In genomic region chr19:30295263-30295704, GRCm38 (mm10) we compare ENCODE assay signal across 9 mouse cellular contexts.
A peak's percentile ranks its signal among the peaks of the same experiment; 100 is the strongest.
DNase-seq lines count a peak whose midpoint lies in the region; ATAC-seq lines count a peak whose summit lies in the region.
"Had no signal": no experiment of that assay in that cellular context is flagged by ENCODE, and none has a peak within 500 bp of the region (broad histone marks: within the 10 kb centered on the region; RNA-seq: fewer than 3 reads in every experiment).

No protein-coding gene starts in this region.

- no peaks in the 10 kb centered on the region for H3K36me3 ChIP-seq in heart, embryonic 14.5 days (ENCODE audit: control insufficient read depth, insufficient read depth, low read length)
- H3K36me3 ChIP-seq in hindbrain, embryonic 11.5 days (ENCODE audit: control insufficient read depth, insufficient read depth, low read length), result no peaks in the 10 kb centered on the region
- no peaks in the 10 kb centered on the region for H3K36me3 ChIP-seq in neural tube, embryonic 14.5 days (ENCODE audit: control insufficient read depth, insufficient read depth, low read length)
- H3K36me3 ChIP-seq: liver, embryonic 15.5 days had no signal

- no peak for ATAC-seq in heart, embryonic 14.5 days (ENCODE audit: insufficient number of reproducible peaks, insufficient read depth, low FRiP score, low read depth)
- ATAC-seq in hindbrain, embryonic 11.5 days (ENCODE audit: low FRiP score), result no peak
- ATAC-seq in neural tube, embryonic 14.5 days (ENCODE audit: low read depth), result no peak

- peak overlapping the region; percentile 37; the same call in 1 of the 2 replicates for H3K4me2 ChIP-seq in heart, embryonic 14.5 days (ENCODE audit: low read length)
- H3K4me2 ChIP-seq in hindbrain, embryonic 11.5 days (replicated peaks; ENCODE audit: low read depth, low read length), result no peak overlapping the region
- H3K4me2 ChIP-seq in neural tube, embryonic 14.5 days (ENCODE audit: low read depth, low read length), result peak overlapping the region; percentile 8; the same call in 1 of the 2 replicates
- H3K4me2 ChIP-seq: liver, embryonic 15.5 days had no signal

- H3K4me1 ChIP-seq in heart, embryonic 14.5 days (ENCODE audit: control insufficient read depth in 2 of 2, insufficient read depth in 2 of 2, low read length in 2 of 2), result no peaks in the 10 kb centered on the region
- no peaks in the 10 kb centered on the region for H3K4me1 ChIP-seq in hindbrain, embryonic 11.5 days (replicated peaks; ENCODE audit: control insufficient read depth, insufficient read depth, low read length)
- H3K4me1 ChIP-seq in neural tube, embryonic 14.5 days (ENCODE audit: control insufficient read depth, insufficient read depth, low read length), result no peaks in the 10 kb centered on the region
- H3K4me1 ChIP-seq: liver, embryonic 15.5 days had no signal

- WGBS in heart, embryonic 14.5 days, result 37% methylated on average over 15 of the region's 15 CpGs
- 45% methylated on average over 15 of the region's 15 CpGs for WGBS in hindbrain, embryonic 11.5 days
- 39% methylated on average over 15 of the region's 15 CpGs for WGBS in neural tube, embryonic 14.5 days

- H3K27ac ChIP-seq in heart, embryonic 14.5 days (replicated peaks in 1 of 2; ENCODE audit: control insufficient read depth in 1 of 2, insufficient read depth in 1 of 2, low read depth in 2 of 2, low read length in 2 of 2), result no peak overlapping the region
- no peak overlapping the region for H3K27ac ChIP-seq in hindbrain, embryonic 11.5 days (ENCODE audit: low read depth, low read length)
- H3K27ac ChIP-seq in neural tube, embryonic 14.5 days (ENCODE audit: low read depth, low read length), result no peak overlapping the region
- H3K27ac ChIP-seq: liver, embryonic 15.5 days had no signal

- H3K4me3 ChIP-seq in heart, embryonic 14.5 days (ENCODE audit: control insufficient read depth in 1 of 2, insufficient read depth in 1 of 2, low read depth in 1 of 2, low read length in 2 of 2), result no peak overlapping the region
- no peak overlapping the region for H3K4me3 ChIP-seq in hindbrain, embryonic 11.5 days (ENCODE audit: low read depth, low read length)
- no peak overlapping the region for H3K4me3 ChIP-seq in neural tube, embryonic 14.5 days (ENCODE audit: low read depth, low read length)
- H3K4me3 ChIP-seq: liver, embryonic 15.5 days had no signal

- H3K9ac ChIP-seq in heart, embryonic 14.5 days (ENCODE audit: low read length), result no peak overlapping the region
- no peak overlapping the region for H3K9ac ChIP-seq in hindbrain, embryonic 11.5 days (ENCODE audit: low read depth, low read length)
- H3K9ac ChIP-seq in neural tube, embryonic 14.5 days (replicated peaks; ENCODE audit: low read depth, low read length), result no peak overlapping the region
- H3K9ac ChIP-seq: liver, embryonic 15.5 days had no signal

- no peak for DNase-seq in heart, postnatal 36 days
- DNase-seq in brain, adult 2 months (ENCODE audit: low read depth, low spot score), result peak; percentile 55
- peak; percentile 67 for DNase-seq in hindbrain, embryonic 11.5 days (ENCODE audit: low spot score)
- peak; percentile 65 to 67 for DNase-seq in layer of hippocampus, postnatal 10 days (ENCODE audit: low spot score in 2 of 2)
- DNase-seq in urinary bladder, postnatal 4 days (ENCODE audit: low spot score in 2 of 2), result no peak
- DNase-seq in gastrocnemius, postnatal 36 days, result no peak

- intact Hi-C loops in heart, postnatal 36 days (cut with DNase I), result loop anchor here (5.0 kb wide), 1 partner anchor 257 kb away; no protein-coding TSS in a partner anchor
- intact Hi-C loops in gastrocnemius, postnatal 36 days (cut with DNase I), result no loop called here

- no peaks in the 10 kb centered on the region for H3K27me3 ChIP-seq in heart, embryonic 14.5 days (ENCODE audit: control insufficient read depth, insufficient read depth, low read length)
- H3K27me3 ChIP-seq in hindbrain, embryonic 11.5 days (ENCODE audit: control insufficient read depth, insufficient read depth, low read length), result no peaks in the 10 kb centered on the region
- no peaks in the 10 kb centered on the region for H3K27me3 ChIP-seq in neural tube, embryonic 14.5 days (ENCODE audit: control insufficient read depth, insufficient read depth, low read length)
- H3K27me3 ChIP-seq: liver, embryonic 15.5 days had no signal

- no peaks in the 10 kb centered on the region for H3K9me3 ChIP-seq in heart, embryonic 14.5 days (ENCODE audit: control insufficient read depth, low read length)
- no peaks in the 10 kb centered on the region for H3K9me3 ChIP-seq in hindbrain, embryonic 11.5 days (ENCODE audit: control insufficient read depth, low read length)
- H3K9me3 ChIP-seq in neural tube, embryonic 14.5 days (ENCODE audit: control insufficient read depth, low read length), result no peaks in the 10 kb centered on the region
- H3K9me3 ChIP-seq: liver, embryonic 15.5 days had no signal

Comparison
In these comparisons a context has a peak if more than half of its experiments do, and no peak if none do; other contexts are left out.
1. DNase-seq: peak in brain, adult 2 months (single experiment), hindbrain, embryonic 11.5 days (single experiment) and layer of hippocampus, postnatal 10 days (2 of 2); none in heart, postnatal 36 days (0 of 2), urinary bladder, postnatal 4 days (0 of 2) and gastrocnemius, postnatal 36 days (0 of 2).